Mouse (Mus musculus): ENCODE data around the gene Drc7.

Drc7 gene

DNA sequence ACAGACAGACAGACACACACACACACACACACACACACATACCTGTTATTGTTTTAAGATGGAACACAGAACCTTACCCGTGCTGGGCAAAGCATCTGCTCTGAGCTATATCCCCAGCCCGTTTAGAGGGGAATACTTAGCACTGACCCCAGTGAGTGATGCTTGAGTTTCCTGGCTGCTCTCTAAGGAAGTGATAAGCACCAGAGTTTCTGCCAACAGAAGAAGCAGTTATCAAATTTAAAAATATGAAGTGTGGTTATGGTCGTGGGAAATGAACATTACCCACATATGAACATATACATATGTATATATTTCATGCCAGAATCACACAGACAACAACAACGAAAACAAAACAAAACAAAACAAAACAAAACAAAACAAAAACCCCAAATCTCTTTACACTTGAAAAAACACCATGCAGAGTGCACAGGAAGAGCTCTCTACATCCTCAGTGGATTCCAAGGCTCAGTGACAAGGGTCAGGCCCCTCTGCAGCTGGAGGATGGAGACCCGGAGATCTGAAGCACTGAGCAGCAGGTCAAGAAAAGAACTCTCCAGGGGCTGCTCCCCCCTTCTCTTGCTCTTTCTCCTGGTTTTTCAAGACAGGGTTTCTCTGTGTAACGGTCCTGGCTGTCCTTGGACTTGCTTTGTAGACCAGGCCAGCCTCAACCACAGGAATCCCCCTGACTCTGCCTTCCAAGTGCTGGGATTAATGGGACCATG lies 5.1 kb downstream of the Drc7 start:
- DNase-seq = no peak

DNA sequence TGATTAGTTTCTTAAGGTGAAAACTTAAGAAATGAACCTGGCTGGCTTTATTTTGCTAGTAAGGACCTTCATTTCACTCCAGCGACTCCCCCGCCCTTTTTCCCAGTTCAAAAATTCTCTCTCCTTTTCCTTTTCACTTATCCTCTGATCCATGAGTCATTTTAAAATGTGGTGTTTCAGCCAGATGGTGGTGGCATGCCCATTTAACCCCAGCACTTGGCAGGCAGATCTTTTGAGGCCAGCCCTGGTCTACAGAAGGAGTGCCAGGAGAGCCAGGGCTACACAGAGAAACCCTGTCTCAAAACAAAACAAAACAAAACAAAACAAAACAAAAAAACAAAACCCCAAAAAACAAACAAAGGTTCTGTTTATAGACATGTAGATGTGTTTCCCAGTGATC lies 9.6 kb downstream of the Drc7 start:
- no peak for DNase-seq

DNA sequence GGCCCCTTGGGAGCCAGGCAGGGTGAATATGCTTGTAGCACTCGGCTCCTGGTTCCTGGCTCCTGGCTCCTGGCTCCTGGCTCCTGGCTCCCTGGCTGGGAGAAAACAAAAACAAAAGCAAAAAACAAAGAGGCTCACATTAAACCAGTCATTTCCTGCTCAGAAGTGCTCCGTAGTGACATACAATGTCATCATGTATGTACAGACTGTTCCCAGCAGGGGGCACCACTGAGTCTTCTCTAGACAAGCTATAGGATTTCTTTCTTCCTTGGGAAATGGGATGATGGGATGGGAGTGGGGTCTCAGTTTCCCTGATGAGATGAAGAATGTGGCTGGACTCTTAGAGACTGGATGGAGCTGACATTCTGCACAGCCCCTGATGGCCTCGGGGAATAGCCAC lies 12.7 kb downstream of the Drc7 start:
- peak; percentile 77 to 78 for DNase-seq

DNA sequence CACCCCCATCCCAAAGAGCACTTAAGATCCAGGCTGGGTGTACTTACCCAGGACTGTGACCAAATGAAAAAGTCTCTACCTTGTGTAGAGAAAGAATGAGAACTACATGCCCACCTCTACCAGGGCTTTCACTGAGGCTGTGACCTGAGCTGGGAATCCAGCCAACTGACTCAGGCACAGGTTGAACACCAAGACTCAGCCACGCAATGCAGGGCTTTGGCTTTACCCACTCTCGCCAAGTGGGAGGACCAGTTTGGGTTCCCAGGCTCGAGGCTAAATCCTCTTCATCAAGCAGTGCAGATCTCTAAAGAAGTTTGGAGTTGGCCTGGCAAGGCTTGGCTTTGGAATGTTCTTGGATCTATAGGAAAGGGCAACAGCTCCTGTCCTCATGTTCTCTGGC lies 20.6 kb downstream of the Drc7 start:
- DNase-seq = no peak

DNA sequence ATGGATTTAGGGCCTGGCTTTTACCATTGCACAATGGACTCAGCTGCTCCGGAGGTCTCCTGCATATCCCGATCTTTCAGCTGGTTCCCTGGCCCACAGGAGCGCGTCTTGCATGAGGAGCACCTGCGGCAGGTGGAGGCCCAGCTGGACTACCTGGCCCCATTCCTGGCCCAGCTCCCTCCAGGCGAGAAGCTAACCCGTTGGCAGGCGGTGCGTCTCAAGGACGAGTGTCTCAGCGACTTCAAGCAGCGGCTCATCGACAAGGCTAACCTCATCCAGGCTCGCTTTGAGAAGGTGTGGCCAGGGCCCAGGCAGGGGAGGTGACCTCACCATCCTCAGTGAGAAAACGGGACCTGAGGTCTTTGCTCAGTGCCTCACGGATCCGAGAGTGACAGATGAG lies 21.2 kb downstream of the Drc7 start:
- DNase-seq = no peak

DNA sequence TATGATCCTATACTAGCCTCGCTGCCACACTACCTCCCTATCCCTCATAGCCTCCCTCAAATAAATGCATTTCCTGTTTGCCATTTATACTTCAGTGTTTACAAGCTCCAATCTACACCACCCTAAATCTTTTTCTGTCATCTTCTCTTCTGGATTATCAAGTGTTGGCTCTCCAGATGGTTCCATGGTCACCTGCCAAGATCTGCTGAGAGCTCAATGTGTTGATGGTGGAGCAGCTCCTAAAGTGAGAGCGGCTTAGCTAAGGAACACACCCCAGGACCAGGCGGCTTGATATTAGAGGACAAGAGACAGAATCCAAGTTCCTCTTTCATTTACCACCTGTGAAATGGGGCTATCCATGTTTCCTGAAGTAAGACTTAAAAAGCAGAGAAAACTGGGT lies 23.2 kb downstream of the Drc7 start:
- no peak for DNase-seq

DNA sequence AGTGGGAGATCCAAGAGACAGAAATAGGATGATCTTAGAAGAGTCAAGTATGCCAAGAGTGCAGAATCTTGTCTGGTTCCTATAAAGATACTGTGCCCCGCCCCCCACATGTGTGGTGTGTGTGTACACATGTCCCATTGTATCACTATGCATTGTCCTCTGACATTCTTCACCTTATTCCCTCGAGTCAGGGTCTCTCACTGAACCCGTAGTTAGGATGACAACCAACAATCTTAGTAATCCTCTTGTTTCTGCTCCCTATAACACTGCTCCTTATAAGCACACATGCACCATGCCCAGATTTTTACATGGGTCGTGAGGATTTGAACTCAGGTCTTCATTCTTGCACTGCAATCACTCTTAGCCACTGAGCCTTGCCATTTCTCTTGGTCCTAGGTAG lies 24.4 kb downstream of the Drc7 start:
- DNase-seq = no peak

DNA sequence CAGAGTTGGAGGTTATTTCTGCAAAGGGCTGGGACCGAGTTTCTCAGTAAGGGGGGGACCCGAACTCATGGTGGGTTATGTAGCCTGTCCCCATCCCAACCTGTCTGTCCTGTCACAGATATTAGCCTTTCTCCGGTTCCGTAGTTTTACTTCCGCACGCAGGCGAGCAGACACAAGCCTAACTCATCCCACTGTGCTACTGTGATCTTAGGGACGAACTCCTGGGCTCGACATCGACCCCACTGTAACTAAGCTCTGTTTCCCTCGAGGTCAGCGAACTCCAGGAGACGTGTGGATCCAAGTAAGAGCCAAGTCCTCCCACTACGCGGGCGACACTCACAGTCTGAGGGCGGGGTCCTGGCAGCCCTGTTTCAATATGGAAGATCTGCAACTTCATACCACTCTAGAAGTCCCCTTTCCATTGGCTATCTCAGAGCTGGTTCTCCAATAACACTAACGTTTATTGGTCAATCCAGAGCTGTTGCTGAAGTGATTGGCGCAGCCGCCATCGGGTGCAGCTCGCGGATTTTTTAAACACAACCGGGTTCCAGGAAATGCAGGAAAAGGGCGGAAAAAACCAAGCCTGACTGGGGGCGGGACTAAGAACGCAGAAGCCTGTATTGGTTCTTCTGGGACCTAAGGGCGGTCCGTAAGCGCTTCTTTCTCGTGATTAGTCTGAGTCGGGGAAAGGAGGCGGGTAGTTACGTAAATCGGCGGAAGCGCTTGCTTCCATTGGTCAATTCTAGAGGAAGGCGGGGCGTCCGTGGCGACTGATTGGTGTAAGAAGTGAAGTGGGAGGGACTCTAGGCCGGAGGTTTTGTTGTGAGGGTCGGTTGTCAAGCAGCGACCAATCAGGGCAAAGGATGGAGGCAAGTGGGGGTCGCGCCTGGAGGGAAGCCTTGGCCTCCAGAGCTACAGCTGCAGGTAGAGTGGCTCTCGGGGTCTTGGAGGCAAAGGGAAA lies 25.8 kb downstream of the Drc7 start, which contains the start of gene Katnb1:
Katnb1 (plus strand) TSS at position 806 of the 961 bp plus-strand sequence.
- peak; percentile 94 to 97 for DNase-seq

DNA sequence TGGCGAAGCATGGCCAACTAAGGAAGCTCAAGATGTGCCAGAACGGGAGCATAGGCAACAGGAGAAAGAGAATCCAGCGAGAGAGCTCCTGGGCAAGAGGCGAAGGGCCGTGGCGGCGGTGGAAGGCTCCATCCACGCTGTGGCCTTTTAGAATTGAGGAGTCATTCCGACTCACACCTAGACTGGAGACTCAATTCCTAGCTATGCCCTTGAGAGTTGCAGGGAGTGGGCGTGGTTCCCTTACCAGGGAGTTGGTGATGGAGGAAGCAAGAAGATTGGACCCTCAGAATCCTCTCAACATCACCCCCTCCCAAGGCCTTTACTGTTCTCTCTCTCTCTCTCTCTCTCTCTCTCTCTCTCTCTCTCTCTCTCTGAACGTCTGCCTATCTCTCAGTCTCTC lies 26.7 kb downstream of the Drc7 start:
- DNase-seq = no peak

DNA sequence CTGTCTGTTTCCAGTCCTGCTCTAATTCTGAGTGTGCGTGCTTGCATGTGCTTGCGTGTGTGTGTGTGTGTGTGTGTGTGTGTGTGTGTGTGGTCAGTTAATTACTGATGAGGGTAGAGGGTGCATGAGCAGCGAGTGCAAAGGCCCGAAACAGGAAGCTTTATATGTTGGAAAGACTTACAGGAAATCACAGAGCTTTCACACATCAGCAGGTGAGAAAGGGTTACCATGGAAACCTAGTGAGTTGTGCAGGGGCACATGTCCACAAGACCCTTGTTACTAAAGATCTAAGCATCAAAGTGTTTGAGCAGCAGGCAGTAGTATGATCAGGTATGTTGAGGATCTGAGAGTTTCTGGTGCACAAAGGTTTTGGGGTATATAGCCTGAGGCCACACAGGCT lies 29.4 kb downstream of the Drc7 start:
- no peak for DNase-seq

DNA sequence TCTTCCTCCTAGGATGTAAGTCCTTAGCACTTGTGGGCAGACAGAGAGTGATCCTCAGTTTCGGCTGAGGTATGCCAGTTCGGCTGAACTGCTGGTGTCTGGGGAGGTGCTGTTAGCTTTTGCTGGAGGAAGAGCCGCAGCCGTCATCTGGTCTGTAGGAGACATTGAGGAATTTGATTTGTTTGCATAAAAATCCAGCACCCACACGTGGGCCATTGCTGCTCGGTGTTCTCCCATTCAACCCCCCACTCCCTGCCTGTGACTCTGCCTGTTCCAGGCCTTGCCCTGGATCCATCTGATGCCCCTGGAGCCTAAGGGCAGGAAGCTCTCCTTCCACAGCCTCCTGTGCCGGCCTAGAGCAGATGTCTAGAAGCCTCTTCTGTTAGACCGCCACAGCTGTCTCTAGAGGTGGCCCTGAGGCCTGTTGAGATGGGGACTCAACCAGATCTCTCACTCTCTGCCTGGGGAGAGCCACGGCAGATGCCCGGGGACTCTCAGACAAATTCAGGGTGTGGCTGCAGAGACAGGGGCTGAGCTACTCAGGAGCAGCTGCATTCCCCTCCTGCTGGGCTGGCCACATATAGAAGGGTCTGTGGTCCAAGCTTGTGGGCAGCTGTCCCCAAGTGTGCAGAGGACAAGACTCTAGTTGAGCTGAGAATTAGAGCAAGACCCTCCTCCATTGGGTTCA lies 30.0 kb downstream of the Drc7 start:
- DNase-seq = no peak

DNA sequence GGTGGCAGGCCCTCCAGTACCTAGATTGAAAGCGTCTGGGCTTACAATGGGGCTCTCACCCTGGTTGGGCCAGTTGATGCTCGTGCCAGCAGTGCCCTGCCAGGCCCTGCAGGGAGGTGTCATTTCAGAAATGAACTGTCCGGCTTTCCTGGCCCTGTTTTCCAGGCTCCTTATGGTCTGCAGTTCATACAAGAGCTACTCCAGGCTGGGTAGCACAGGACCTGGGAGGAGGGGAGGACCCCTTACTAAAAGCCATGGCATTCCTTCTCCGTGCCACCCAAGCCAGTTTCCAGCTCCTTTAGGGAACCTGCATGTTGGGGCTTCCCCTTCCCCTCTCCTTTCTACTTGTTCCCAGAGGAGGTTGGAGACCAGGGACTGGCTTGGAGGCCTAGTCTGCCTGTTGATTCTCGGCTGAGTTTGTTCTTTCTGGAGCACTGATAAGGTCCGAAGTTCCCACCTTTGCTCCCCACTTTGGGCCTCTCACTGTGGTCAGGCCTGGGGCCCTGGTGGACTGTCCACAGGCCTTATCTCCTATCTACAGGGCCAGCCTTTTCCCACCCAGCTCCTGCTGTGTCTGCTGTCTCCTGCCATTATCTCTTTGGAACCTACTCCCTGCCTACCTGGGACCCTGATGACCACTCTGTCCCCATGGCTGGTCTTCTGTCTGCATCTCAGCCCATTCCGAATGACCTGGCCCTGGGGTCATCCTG lies 30.7 kb downstream of the Drc7 start:
- no peak for DNase-seq

DNA sequence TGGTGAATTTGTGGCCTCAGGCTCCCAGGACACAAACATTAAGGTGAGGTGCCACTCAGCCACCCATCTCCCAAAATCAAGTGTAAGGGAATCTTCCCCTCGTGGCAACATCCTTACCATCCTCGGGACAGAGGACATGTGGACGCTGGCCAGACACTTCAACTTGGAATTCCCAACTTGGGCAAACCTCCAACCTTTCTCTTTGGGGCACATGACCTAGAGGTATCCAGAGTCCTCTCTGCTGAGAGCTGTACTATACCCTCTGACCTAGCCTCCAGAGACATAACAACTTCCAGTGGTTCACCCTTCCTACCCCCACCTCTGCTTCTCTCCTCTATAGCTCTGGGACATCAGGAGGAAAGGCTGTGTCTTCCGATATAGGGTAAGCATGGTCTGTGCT lies 38.7 kb downstream of the Drc7 start:
- no peak for DNase-seq

DNA sequence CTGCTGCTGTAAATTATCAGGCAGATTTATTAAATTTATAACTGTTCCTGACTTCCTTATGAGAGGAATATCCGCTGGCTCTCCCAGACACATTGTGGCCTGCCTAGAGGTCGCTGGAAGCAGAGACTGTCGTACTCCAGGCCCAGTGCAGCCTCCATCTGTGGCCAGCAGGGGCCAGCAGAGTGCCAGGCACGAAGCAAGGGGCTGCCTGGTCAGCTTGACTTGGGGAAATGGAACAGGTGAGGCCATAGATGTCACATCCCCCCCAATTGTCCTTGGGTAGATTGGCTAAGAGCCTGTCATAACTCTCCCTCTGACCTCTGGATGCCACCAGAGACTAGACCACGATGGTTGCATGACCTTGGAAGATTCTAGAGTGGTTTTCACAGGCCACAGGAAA lies 44.1 kb downstream of the Drc7 start:
- DNase-seq = peak; percentile 55 to 58

DNA sequence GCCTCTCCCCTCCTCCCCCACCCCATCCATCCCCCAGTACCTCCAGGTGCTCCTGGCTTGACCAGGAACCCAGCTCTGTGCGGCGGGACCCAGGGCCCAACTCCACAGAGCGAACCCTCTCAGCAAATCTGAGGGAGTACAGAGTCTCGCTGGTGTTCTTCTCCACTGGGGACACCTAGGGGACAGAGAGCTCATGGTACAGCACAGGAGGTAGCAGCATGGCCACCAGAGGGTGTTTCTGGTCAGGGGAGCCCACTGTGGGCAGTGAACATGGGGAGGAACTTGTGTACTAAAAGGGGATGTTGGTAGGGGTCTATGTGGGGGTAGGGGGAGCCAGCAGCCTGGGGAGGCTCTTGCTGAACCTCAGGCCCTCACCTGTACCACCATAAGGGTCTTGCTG lies 47.1 kb downstream of the Drc7 start:
- no peak for DNase-seq

DNA sequence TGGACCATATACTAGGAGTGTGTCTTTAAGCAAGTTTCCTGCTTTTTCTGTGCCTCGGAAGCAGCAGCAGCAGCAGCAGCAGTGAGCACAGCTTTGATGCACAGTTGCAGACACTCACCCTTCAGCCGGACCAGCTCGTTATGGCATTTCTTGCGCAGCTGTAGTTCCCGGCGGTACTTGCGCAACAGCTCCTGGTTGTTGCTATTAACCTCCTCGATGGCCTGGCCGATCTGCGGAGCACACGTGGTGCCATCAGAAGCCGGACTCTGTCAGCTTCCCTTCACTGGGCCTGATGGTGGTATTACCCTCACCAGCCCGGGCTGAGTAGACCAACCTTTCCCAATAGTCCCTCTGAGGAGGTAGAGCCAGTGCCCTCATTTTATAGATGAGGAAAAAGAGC lies 52.4 kb downstream of the Drc7 start:
- no peak for DNase-seq

DNA sequence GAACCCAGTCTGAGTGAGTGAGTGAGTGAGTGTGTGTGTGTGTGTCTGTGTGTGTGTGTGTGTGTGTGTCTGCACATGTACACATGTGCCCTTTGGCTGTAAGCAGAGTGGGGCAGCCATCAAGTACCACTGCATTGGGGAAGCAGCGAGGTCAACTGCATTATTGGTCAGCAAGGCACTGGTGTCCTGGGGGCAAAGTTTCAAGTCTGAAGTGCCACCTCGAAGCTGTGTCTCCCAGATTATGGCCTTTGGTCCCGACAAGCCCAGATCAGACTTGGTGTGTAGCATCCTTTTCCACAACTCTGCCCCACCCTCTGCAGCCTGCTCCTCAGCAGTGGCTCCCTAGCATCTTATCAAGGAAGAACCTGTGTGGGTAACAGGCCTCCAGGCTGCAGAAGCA lies 57.7 kb downstream of the Drc7 start:
- no peak for DNase-seq

DNA sequence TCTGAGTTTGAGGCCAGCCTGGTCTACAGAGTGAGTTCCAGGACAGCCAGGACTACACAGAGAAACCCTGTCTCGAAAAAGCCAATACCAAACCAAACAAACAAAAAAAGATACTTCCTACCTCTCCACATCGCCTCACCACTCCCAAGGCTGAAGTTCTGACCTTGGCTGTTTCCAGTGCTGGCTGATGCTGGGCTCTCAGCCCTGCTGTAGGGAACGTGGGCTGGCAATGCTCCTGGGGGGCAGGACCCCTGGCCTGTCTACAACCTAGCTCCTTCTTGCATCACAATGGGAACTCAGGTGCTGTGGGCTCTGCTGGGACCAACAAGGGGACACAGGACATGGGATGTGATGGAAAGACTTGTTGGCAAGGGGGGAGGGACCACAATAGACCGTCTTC lies 58.2 kb downstream of the Drc7 start:
- DNase-seq = no peak

DNA sequence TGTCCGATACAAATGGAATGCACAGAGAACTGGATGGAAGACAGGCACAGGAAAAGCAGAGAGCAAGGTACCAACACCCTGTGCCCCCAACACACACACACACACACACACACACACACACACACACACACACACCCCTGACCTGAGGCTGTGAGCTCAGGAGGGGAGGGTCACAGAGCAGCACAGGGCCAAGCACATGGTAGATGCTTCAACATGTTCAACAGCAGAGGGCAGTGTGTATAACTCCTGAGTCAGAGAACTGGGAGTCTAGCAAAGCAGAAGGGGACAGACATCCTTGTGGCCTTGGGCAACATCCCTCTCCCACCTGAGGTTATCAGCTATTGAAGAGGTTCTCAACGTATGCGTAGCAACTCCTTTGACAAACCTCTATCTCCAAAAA lies 58.8 kb downstream of the Drc7 start:
- DNase-seq = no peak

DNA sequence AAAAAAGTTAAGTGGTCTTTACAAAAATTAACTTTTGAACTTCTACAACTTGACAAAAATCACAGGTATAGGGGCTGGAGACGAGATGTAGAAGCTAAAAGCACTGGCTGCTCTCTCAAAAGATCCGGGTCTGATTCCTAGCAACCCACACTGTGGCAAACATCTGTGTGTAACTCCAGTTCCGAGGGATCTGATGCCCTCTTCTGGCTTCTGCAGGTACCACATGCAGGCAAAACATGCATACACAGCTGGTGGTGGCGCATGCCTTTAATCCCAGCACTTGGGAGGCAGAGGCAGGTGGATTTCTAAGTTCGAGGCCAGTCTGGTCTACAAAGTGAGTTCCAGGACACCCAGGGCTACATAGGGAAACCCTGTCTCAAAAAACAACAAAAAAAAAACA lies 68.6 kb downstream of the Drc7 start:
- DNase-seq = no peak

DNA sequence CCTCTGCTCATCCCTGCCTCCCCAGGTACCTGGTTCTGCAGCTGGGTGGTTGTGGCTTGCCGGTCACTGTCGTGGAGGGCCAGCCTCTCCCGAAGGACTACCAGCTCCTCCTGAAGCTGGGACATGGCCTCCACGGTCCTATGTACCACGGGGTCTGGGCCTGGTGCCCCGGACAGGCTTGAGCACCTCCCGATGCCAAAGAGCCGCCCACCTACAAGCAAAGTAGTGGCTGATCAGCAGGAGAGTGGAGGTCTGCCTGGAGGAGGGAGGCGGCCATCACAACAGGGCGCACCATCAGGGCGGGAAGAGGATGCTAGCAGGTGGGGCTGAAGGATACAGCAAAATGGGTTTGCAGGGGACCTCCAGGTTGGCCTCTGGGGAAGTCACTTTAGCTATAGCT lies 71.6 kb downstream of the Drc7 start:
- no peak for DNase-seq

DNA sequence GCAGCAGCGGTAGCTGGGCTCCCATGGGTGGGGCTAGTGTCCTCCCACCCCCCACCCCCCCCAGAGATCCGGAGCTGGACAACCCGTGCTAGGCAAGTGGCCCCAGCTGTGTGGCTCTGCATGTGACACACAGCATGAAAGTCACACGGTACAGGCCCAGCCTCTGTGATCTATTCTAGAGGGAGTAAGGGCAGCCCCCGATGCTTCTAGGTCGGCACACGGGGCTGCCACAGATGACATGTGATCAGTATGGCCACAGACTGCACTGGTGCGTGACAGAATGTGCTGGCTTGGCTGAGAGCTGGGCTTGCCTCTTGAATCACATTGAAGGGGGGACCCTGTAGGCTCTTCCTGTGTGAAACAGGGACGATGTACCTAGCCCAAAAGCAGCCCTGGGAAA lies 72.8 kb downstream of the Drc7 start:
- DNase-seq = peak; percentile 31 to 50

All from B cell, adult 2 months (primary cell).